Mouse (Mus musculus): Measurements from ENCODE around the gene Gsk3b. TPM values are rescaled to one million over a fixed set of nuclear protein-coding genes. Genes with fewer than 3 reads are reported as not detected.

Gsk3b gene
- polyA plus RNA-seq, 1 experiment = 5.8 TPM

- TF ChIP-seq GATA1 (IDR thresholded peaks at IDR 0.05; ENCODE audit: borderline replicate concordance, low read length) (no peak), FLI1 (IDR thresholded peaks at IDR 0.05; ENCODE audit: low read length) (no peak)
- H3K9me3 ChIP-seq = no peaks in the 10 kb centered on the region
- H3K4me3 ChIP-seq (replicated peaks) = no peak overlapping the region
- H3K4me1 ChIP-seq = peaks cover 62% of the 10 kb centered on the region
- peaks cover 24% of the 10 kb centered on the region for H3K27me3 ChIP-seq (replicated peaks)
- no peaks in the 10 kb centered on the region for H3K36me3 ChIP-seq (replicated peaks; ENCODE audit: low read length)
Observed at GRCm38 (mm10) chr16:38287357-38287756, 198.6 kb downstream of the Gsk3b start.

DNA sequence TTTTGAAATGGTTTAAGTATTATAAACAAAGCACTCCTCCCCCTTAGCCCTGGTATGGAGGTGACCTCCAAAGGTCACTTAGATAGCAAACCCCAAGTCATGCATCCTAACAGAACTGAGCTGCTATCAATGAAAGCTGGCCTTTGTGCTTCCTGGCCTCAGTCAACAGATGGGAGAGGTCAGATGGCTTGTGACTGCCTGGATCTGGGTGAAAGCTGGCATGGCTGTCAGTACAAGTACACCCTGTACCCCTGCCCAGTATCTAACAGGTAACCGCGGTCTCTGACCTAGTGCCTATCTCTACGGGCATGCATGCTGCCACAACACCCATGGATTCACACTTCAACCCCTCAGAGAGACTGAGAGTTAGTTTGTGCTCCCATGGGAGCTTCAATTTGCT is 199.0 kb downstream of the Gsk3b start:
- Histone ChIP-seq H3K9me3 (no peaks in the 10 kb centered on the region), H3K36me3 (replicated peaks; ENCODE audit: low read length) (no peaks in the 10 kb centered on the region), H3K4me1 (peaks cover 59% of the 10 kb centered on the region), H3K27me3 (replicated peaks) (peaks cover 20% of the 10 kb centered on the region), H3K4me3 (replicated peaks) (peak overlapping the region; percentile 57)
- TF ChIP-seq FLI1 (IDR thresholded peaks at IDR 0.05; ENCODE audit: low read length) (no peak), GATA1 (IDR thresholded peaks at IDR 0.05; ENCODE audit: borderline replicate concordance, low read length) (no peak)

DNA sequence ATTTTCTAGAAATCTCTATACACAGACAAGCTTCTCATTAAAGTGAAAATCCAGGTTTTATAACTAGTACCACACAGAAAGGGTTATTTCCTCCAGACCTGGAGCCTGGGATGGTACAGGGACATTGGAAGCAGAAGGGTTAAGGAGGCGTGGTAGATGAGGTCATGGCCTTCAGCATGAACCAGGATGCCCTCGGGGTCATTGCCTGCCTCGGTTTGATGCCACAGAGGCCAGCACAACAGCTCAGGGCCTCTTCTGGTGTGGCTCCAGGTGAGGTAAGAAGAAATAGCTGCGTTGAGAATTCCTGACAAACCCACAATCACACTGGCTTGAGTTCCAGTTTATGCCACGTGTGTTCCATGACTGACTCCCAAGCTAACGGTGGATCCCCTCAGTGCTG is 200.1 kb downstream of the Gsk3b start:
- peaks cover 12% of the 10 kb centered on the region for H3K27me3 ChIP-seq (replicated peaks)
- TF ChIP-seq GATA1 (IDR thresholded peaks at IDR 0.05; ENCODE audit: borderline replicate concordance, low read length) = no peak
- no peak for TF ChIP-seq FLI1 (IDR thresholded peaks at IDR 0.05; ENCODE audit: low read length)
- peaks cover 60% of the 10 kb centered on the region for H3K4me1 ChIP-seq
- H3K9me3 ChIP-seq = no peaks in the 10 kb centered on the region
- H3K4me3 ChIP-seq (replicated peaks) = peak overlapping the region; percentile 25
- H3K36me3 ChIP-seq (replicated peaks; ENCODE audit: low read length) = no peaks in the 10 kb centered on the region

DNA sequence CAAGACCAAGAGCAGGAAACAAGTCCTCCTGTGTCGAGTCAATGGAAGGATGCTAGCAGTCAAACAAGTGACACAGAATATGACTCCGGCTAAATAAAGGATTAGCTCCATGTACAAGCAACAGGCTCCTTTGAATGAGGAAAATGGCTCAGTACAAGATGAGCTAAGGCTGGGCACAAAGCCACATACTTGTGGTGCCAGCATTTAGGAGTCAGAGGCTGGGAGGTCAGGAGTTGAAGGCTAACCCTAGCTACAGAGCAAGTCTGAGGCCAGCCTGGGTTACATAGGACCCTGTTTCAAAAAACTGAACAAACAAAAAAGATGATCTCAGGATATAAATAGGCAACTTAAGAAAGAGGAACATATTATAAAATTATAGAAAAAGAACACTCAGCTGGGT is 201.3 kb downstream of the Gsk3b start:
- H3K4me1 ChIP-seq = peaks cover 61% of the 10 kb centered on the region
- no peak for TF ChIP-seq FLI1 (IDR thresholded peaks at IDR 0.05; ENCODE audit: low read length)
- no peak for TF ChIP-seq GATA1 (IDR thresholded peaks at IDR 0.05; ENCODE audit: borderline replicate concordance, low read length)
- no peak overlapping the region for H3K4me3 ChIP-seq (replicated peaks)
- peaks cover 12% of the 10 kb centered on the region for H3K27me3 ChIP-seq (replicated peaks)
- H3K36me3 ChIP-seq (replicated peaks; ENCODE audit: low read length) = no peaks in the 10 kb centered on the region
- no peaks in the 10 kb centered on the region for H3K9me3 ChIP-seq

GRCm38 (mm10) chr16:38294685-38295348 is 206.0 kb downstream of the Gsk3b start, which contains the start of gene Nr1i2:
Gene Nr1i2 (minus strand): TSS chr16:38294824.
- H3K4me1 ChIP-seq = peaks cover 48% of the 10 kb centered on the region
- TF ChIP-seq GATA1 (IDR thresholded peaks at IDR 0.05; ENCODE audit: borderline replicate concordance, low read length) = no peak
- TF ChIP-seq FLI1 (IDR thresholded peaks at IDR 0.05; ENCODE audit: low read length) = no peak
- no peaks in the 10 kb centered on the region for H3K36me3 ChIP-seq (replicated peaks; ENCODE audit: low read length)
- no peaks in the 10 kb centered on the region for H3K9me3 ChIP-seq
- H3K4me3 ChIP-seq (replicated peaks) = no peak within 1 kb of the TSS
- H3K27me3 ChIP-seq (replicated peaks) = peaks cover 6% of the 10 kb centered on the region

- Histone ChIP-seq H3K27me3 (replicated peaks) (peaks cover 6% of the 10 kb centered on the region), H3K9me3 (no peaks in the 10 kb centered on the region), H3K4me3 (replicated peaks) (no peak overlapping the region), H3K36me3 (replicated peaks; ENCODE audit: low read length) (no peaks in the 10 kb centered on the region), H3K4me1 (peaks cover 43% of the 10 kb centered on the region)
- TF ChIP-seq FLI1 (IDR thresholded peaks at IDR 0.05; ENCODE audit: low read length) (no peak), GATA1 (IDR thresholded peaks at IDR 0.05; ENCODE audit: borderline replicate concordance, low read length) (no peak)
Observed at GRCm38 (mm10) chr16:38295349-38295930, 206.6 kb downstream of the Gsk3b start.

Other genes starting within 250 kb of the Gsk3b start
- gene Gm36028, start 227.9 kb upstream of the Gsk3b start, polyA plus RNA-seq (2012; ENCODE audit: insufficient read depth, low replicate concordance) = not detected in 2 replicates
- 1.2 and 2.3 TPM in 2 replicates for gene Lrrc58, start 220.6 kb upstream of the Gsk3b start, polyA plus RNA-seq (2012; ENCODE audit: insufficient read depth, low replicate concordance)
- gene Gpr156, start 172.5 kb upstream of the Gsk3b start, polyA plus RNA-seq (2012; ENCODE audit: insufficient read depth, low replicate concordance) = not detected in 2 replicates
- not detected in 2 replicates for gene Nr1i2, start 205.8 kb downstream of the Gsk3b start, polyA plus RNA-seq (2012; ENCODE audit: insufficient read depth, low replicate concordance)